In genomic region chr4:123637136-123637535, GRCm38 (mm10) we compare ENCODE assay signal across 18 mouse cellular contexts. TPM values are rescaled to one million over a fixed set of nuclear protein-coding genes. Genes with fewer than 3 reads are reported as not detected.
DNase-seq lines count a peak whose midpoint lies in the region; ATAC-seq and TF ChIP-seq lines count a peak whose summit lies in the region.
"Had no signal": no experiment of that assay in that cellular context is flagged by ENCODE, and none has a peak within 500 bp of the region (broad histone marks: within the 10 kb centered on the region; RNA-seq: fewer than 3 reads in every experiment).

No protein-coding gene starts in this region.

- no peaks in the 10 kb centered on the region for H3K4me1 ChIP-seq in limb, embryonic 14.5 days (ENCODE audit: control insufficient read depth, insufficient read depth, low read length)
- H3K4me1 ChIP-seq in limb, embryonic 10.5 days: peaks cover 4% of the 10 kb centered on the region; the same call in 1 of the 2 replicates
- 0 out of 2 replicates have a peak, but pooled peaks cover 5% of the 10 kb centered on the region for H3K4me1 ChIP-seq in embryonic facial prominence, embryonic 15.5 days
- H3K4me1 ChIP-seq in lung, embryonic 14.5 days (ENCODE audit: insufficient read depth): no peaks in the 10 kb centered on the region
- peaks cover 5% of the 10 kb centered on the region; the same call in 1 of the 2 replicates for H3K4me1 ChIP-seq in neural tube, embryonic 15.5 days
- H3K4me1 ChIP-seq: midbrain, embryonic 12.5 days had no signal

- no peak overlapping the region for H3K4me3 ChIP-seq in limb, embryonic 14.5 days (replicated peaks; ENCODE audit: low read length)
- no peak overlapping the region for H3K4me3 ChIP-seq in limb, embryonic 10.5 days
- no peak overlapping the region for H3K4me3 ChIP-seq in embryonic facial prominence, embryonic 15.5 days (replicated peaks)
- no peak overlapping the region for H3K4me3 ChIP-seq in lung, embryonic 14.5 days (ENCODE audit: low read depth, low read length)
- H3K4me3 ChIP-seq in neural tube, embryonic 15.5 days (replicated peaks): no peak overlapping the region
- H3K4me3 ChIP-seq: heart, embryonic 10.5 days; layer of hippocampus, adult 2 months; midbrain, embryonic 12.5 days; myocyte had no signal

- no peak overlapping the region for H3K4me2 ChIP-seq in limb, embryonic 14.5 days (replicated peaks; ENCODE audit: low read depth, low read length, severe bottlenecking)
- no peak overlapping the region for H3K4me2 ChIP-seq in embryonic facial prominence, embryonic 15.5 days (replicated peaks)
- no peak overlapping the region for H3K4me2 ChIP-seq in lung, embryonic 14.5 days
- no peak overlapping the region for H3K4me2 ChIP-seq in neural tube, embryonic 15.5 days
- H3K4me2 ChIP-seq: midbrain, embryonic 12.5 days had no signal

- ATAC-seq in limb, embryonic 14.5 days (ENCODE audit: low FRiP score, low read depth): no peak
- ATAC-seq in embryonic facial prominence, embryonic 15.5 days (ENCODE audit: insufficient number of reproducible peaks, low FRiP score, low TSS enrichment, low read depth): 0 out of 2 replicates have a peak, but pooled peaks have one; percentile 47
- ATAC-seq in lung, embryonic 14.5 days (ENCODE audit: insufficient read depth): no peak
- ATAC-seq in neural tube, embryonic 15.5 days (ENCODE audit: low FRiP score): peak; percentile 84
- ATAC-seq: forebrain, postnatal 0 days had no signal

- no peaks in the 10 kb centered on the region for H3K9me3 ChIP-seq in limb, embryonic 14.5 days (ENCODE audit: control insufficient read depth, low read length)
- H3K9me3 ChIP-seq in limb, embryonic 10.5 days (replicated peaks): no peaks in the 10 kb centered on the region
- no peaks in the 10 kb centered on the region for H3K9me3 ChIP-seq in embryonic facial prominence, embryonic 15.5 days (replicated peaks)
- no peaks in the 10 kb centered on the region for H3K9me3 ChIP-seq in lung, embryonic 14.5 days (ENCODE audit: low read depth, low read length)
- H3K9me3 ChIP-seq in neural tube, embryonic 15.5 days (replicated peaks): no peaks in the 10 kb centered on the region
- H3K9me3 ChIP-seq: heart, embryonic 10.5 days; midbrain, embryonic 12.5 days had no signal

- no peaks in the 10 kb centered on the region for H3K27me3 ChIP-seq in limb, embryonic 14.5 days (ENCODE audit: control insufficient read depth, insufficient read depth, low read length)
- H3K27me3 ChIP-seq in limb, embryonic 10.5 days (ENCODE audit: low read depth, poor library complexity, severe bottlenecking): no peaks in the 10 kb centered on the region
- H3K27me3 ChIP-seq in embryonic facial prominence, embryonic 15.5 days: no peaks in the 10 kb centered on the region
- no peaks in the 10 kb centered on the region for H3K27me3 ChIP-seq in lung, embryonic 14.5 days (ENCODE audit: insufficient read depth, low read length)
- H3K27me3 ChIP-seq in neural tube, embryonic 15.5 days (replicated peaks): no peaks in the 10 kb centered on the region
- H3K27me3 ChIP-seq: midbrain, embryonic 12.5 days had no signal

- no peak overlapping the region for H3K9ac ChIP-seq in limb, embryonic 14.5 days (ENCODE audit: low read depth, low read length, severe bottlenecking)
- H3K9ac ChIP-seq in embryonic facial prominence, embryonic 15.5 days: no peak overlapping the region
- H3K9ac ChIP-seq in lung, embryonic 14.5 days: no peak overlapping the region
- H3K9ac ChIP-seq in neural tube, embryonic 15.5 days (replicated peaks): no peak overlapping the region
- H3K9ac ChIP-seq: forebrain, postnatal 0 days; midbrain, embryonic 12.5 days had no signal

- H3K27ac ChIP-seq in limb, embryonic 14.5 days (replicated peaks; ENCODE audit: low read depth, low read length): no peak overlapping the region
- H3K27ac ChIP-seq in limb, embryonic 10.5 days: no peak overlapping the region
- H3K27ac ChIP-seq in embryonic facial prominence, embryonic 15.5 days (replicated peaks): no peak overlapping the region; the same call in 1 of the 2 replicates
- no peak overlapping the region for H3K27ac ChIP-seq in lung, embryonic 14.5 days (ENCODE audit: low read depth)
- peak overlapping the region; percentile 49 for H3K27ac ChIP-seq in neural tube, embryonic 15.5 days (replicated peaks)
- H3K27ac ChIP-seq: heart, embryonic 10.5 days; layer of hippocampus, adult 2 months; macrophage; midbrain, embryonic 12.5 days had no signal

- no peak for TF ChIP-seq CTCF in lung, embryonic 14.5 days (IDR thresholded peaks at IDR 0.05; ENCODE audit: low read depth)

- 83% methylated on average over 6 of the region's 6 CpGs for WGBS in limb, embryonic 14.5 days
- 92% methylated on average over 6 of the region's 6 CpGs for WGBS in limb, embryonic 10.5 days
- WGBS in embryonic facial prominence, embryonic 15.5 days: 70% methylated on average over 6 of the region's 6 CpGs
- WGBS in lung, embryonic 14.5 days: 77% methylated on average over 6 of the region's 6 CpGs
- WGBS in neural tube, embryonic 15.5 days: 83% methylated on average over 6 of the region's 6 CpGs

- no peak for TF ChIP-seq POLR2A in limb, embryonic 14.5 days (IDR thresholded peaks at IDR 0.05; ENCODE audit: borderline replicate concordance, extremely low read depth, insufficient read depth, insufficient read length)

- DNase-seq in limb, embryonic 14.5 days (ENCODE audit: low spot score): peak; percentile 40
- no peak for DNase-seq in limb, embryonic 10.5 days (ENCODE audit: low spot score)
- peak; percentile 56 for DNase-seq in lung, embryonic 14.5 days
- no peak for DNase-seq in thymus, postnatal 0 days (ENCODE audit: low spot score)
- no peak for DNase-seq in kidney, adult 11 months
- no peak for DNase-seq in cerebellum, postnatal 36 days
- DNase-seq: adrenal gland, adult 8-10 months; cerebellum, adult 9-10 months; embryo, embryonic 11 days; forebrain, postnatal 0 days; thymus, adult 2 months had no signal

- H3K36me3 ChIP-seq in limb, embryonic 14.5 days (ENCODE audit: control insufficient read depth, insufficient read depth, low read length): no peaks in the 10 kb centered on the region
- H3K36me3 ChIP-seq in limb, embryonic 10.5 days: peaks cover 9% of the 10 kb centered on the region; the same call in 1 of the 2 replicates
- H3K36me3 ChIP-seq in embryonic facial prominence, embryonic 15.5 days: no peaks in the 10 kb centered on the region
- no peaks in the 10 kb centered on the region for H3K36me3 ChIP-seq in lung, embryonic 14.5 days (ENCODE audit: insufficient read depth)
- no peaks in the 10 kb centered on the region for H3K36me3 ChIP-seq in neural tube, embryonic 15.5 days

RNA-seq across cellular contexts. Expression of gene Macf1, which starts 47.0 kb away (rescaled TPM):
- polyA plus RNA-seq in limb, embryonic 14.5 days (2012; rRNA removed): 99.7 and 103 TPM in 2 replicates
- polyA plus RNA-seq in limb, embryonic 14.5 days (2014; fragmentation: Nextera tagmentation; extraction: Ambion mirVana): 79.8 and 84.0 TPM in 2 replicates
- 45.2 and 55.5 TPM in 2 replicates for polyA plus RNA-seq in limb, embryonic 10.5 days (2016; fragmentation: Nextera tagmentation; extraction: Ambion mirVana)
- 42.5 and 47.1 TPM in 2 replicates for polyA plus RNA-seq in embryonic facial prominence, embryonic 15.5 days (2015; fragmentation: Nextera tagmentation; extraction: Ambion mirVana)
- polyA plus RNA-seq in lung, embryonic 14.5 days (2014; fragmentation: Nextera tagmentation; extraction: Ambion mirVana): 103 and 107 TPM in 2 replicates
- polyA plus RNA-seq in neural tube, embryonic 15.5 days (2015; fragmentation: Nextera tagmentation; extraction: Ambion mirVana): 57.6 and 62.6 TPM in 2 replicates
- 32.8 and 37.1 TPM in 2 replicates for polyA plus RNA-seq in thymus, postnatal 0 days (2015; fragmentation: Nextera tagmentation; extraction: Ambion mirVana)

Comparison
In these comparisons a context has a peak if more than half of its experiments do, and no peak if none do; other contexts are left out.
1. DNase-seq: peak in limb, embryonic 14.5 days (single experiment) and lung, embryonic 14.5 days (single experiment); none in limb, embryonic 10.5 days (single experiment), thymus, postnatal 0 days (single experiment), kidney, adult 11 months (single experiment) and cerebellum, postnatal 36 days (0 of 2).
2. ATAC-seq: peak in embryonic facial prominence, embryonic 15.5 days (single experiment) and neural tube, embryonic 15.5 days (single experiment); none in limb, embryonic 14.5 days (single experiment) and lung, embryonic 14.5 days (single experiment).